Mouse (Mus musculus) thymus, adult 18-20 months (tissue): ENCODE measurements around the gene Uqcc3.
"Not testable (repeated sequence)": the region's sequence is repeated elsewhere in the genome, so short reads cannot be mapped to it uniquely, and the experiment has no call there.

ENCODE experiments used
- DNase-seq, 2 experiments: peaks; one replicate each; pipeline ENCODE4 v3.0.0; 2022; ENCODE audit warnings: mixed read lengths in 2 of 2

The Uqcc3 gene

DNA sequence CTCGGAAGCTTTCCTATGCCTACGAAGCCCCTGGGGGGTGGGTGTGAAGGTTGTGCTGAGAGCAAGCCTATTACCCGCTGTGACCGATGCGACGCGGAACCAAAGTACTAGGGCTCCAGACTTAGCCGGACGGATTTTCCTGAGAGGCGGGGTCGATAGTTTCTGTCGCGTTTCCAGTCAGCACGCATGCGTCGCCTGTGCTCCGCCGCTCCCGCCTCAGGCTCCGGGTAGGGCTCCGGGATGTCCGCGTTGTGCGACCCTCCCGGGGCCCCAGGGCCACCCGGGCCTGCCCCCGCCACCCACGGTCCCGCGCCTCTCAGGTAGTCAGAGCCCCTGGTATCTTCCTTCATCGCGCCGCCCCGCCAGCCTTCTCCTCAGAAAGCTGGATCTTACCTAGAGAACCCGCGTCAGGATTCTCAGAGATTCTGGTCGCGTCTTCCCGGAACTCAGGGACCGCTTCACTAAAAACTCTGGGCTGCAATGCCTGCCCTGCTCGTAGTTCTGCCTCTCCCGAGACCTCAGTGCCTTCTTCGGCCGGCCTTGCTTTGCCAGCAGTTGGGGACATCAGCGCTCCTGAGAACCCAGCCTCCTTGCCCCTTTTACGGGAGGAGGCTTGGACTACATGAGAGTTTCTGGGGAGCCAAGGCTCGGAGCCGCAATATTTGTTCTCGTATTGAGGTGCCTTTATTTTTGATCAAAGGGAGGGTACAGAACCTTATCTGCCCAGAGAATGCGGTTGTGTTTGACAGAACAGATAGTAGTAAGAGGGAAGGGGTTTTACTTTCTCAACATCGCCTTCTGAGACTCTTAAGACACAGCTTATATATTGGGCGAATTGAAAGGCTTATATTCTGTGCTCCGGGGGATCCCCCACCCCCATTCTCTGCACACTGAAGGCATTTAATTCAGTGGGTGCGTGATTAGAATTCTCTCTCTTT lies 12.4 kb upstream of the Uqcc3 start, which contains the start of gene Ints5:
Ints5 (plus strand) TSS at position 177 of the 938 bp plus-strand sequence.
- DNase-seq: peak; percentile 68 to 79

GRCm38 (mm10) chr19:8888511-8889385 lies 8.0 kb upstream of the Uqcc3 start, which contains the start of the genes 1810009A15Rik and Gm49416:
Gene 1810009A15Rik (plus strand): TSS chr19:8888853.
Gene Gm49416 (plus strand): TSS chr19:8888926.
- peak; percentile 88 to 94 for DNase-seq

- DNase-seq: no peak
Measured at GRCm38 (mm10) chr19:8887585-8888463, 7.1 kb upstream of the Uqcc3 start.

DNA sequence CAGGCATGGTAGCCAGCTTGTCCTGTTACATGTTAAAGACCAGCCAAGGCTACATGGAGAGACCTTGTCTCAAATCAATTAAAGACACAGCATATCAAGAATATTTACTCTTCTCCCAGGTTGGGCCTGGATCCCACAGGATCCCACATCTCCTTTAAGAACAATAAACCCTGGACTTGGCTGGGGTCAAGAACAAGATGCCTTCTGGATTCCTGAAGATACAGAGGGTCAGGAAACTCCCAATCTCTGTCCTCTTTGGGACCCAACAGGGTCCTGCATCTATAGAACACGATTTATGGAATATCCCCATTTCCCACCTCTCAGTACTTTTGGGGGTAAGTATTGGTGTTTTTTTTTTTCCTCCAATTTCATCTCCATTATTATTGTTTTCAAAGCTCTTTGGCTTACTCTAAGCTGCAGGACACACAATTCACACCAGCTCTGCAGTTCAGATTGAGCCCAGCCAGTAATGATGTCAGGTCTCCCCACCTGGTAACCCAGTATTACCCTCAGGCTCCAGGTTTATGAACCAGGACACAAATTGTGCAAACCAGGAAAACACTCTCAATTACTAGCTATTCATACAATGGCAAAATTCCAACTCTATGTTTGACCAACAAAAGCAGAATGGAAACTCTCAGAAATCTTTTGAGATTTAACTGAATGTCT lies 6.3 kb upstream of the Uqcc3 start:
- DNase-seq: no peak

DNA sequence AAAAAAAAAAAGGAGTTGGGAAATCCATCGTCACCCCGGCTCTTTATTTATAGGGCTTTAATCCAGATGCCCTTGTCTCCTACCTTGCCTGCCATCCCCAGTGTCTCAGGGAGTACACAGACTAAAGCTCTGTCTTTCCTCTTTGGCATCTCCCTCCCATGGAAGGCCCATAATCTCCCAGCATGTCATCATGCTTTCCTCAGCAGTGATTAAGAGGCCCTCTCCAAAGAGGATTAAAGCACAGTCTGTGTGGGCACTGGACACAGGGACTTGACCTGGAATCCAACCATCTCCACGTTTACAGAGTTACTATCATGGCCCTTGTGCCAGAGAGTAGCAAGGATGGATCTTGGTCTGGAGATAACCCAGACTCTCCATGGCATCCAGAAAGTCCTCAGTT lies 2.9 kb upstream of the Uqcc3 start, which contains the start of the genes Lbhd1 and Gm49403:
Lbhd1 (plus strand) TSS at position 117 of the 400 bp plus-strand sequence.
Gm49403 (plus strand) TSS at position 315 of the 400 bp plus-strand sequence.
- DNase-seq: no peak

DNA sequence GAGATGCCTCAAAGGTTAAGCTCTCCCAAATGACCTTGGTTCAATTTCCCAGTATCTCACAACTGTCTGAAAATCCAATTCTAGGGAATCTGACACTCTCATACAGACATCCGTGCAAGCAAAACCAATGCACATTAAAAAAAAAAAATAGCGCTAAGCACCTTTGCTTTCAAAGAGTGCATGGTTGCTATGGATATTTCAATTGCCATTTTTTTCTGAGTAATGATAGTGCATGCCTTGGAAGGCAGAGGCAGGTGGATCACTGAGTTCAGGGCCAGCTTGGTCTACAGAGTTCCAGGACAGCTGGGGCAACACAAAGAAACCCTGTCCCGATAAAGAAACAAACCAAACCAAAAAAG lies 290 bp upstream of the Uqcc3 start:
- DNase-seq: no peak

- DNase-seq: no peak
Measured at GRCm38 (mm10) chr19:8875031-8875430, 5.7 kb downstream of the Uqcc3 start.

DNA sequence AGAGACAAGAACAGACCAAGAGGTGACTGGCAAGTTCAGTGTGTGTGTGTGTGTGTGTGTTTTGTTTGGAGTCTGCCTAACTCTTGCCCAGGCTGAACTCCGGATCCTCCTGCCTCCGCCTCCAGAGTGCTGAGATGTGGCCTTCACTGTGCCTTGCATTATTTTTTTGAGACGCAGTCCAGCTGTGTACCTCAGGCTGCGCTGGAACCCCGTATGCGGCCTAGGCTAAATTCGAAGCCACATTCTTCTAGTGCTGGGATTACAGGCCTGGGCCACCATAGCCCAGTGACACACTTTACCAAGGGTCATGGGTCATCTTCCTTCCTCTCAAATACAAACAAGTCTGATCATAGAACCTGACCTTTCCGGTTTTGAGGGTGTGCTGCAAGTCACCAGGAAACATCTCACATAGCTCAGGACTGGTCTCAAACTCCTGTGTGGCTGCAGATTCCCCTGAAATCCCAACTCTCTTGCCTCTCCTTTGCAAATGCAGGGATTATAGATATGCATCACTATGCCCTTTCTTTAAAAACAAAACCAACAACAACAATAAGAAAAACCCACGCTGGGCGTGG lies 8.4 kb downstream of the Uqcc3 start:
- no peak for DNase-seq

DNA sequence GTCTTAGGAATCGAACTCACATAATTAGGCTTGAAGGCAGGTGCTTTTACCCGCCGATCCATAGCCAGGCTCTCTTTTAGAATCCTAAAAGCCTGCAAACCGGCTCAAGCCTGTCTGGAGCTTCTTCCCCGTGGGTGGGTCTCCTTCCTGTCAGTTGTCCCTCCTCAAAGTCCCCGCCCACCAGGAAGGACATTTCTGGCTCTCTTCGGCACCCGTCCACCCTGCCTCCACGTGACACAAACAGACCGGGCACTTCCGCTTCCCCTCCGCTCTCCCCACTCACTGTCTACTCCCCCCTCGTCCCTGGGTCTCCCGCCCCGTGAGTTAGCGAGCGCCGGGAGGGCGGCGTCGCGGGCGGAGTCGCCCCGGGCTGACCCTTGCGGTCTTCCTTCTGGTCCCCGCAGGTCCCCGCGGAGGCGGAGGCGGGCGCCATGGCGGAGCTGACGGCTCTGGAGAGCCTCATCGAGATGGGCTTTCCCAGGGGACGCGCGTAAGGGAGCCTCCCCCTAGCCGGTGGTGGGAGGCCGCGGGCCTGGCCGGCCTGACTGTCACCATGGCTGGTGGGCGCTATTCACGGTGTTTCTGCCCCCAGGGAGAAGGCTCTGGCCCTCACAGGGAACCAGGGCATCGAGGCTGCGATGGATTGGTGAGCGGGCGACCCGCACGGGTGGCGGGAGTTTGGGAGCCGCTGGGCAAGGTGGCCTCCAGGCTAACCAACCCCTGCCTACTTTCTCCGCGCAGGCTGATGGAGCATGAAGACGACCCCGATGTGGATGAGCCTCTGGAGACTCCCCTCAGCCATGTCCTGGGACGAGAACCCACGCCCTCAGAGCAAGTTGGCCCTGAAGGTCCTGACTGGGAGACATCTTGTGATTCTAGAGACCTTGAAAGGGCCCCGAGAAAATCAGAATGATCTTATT lies 9.2 kb downstream of the Uqcc3 start, which contains the start of gene Ubxn1:
Ubxn1 (plus strand) TSS at position 230 of the 920 bp plus-strand sequence.
- DNase-seq: peak; percentile 97 to 98

GRCm38 (mm10) chr19:8870838-8871237 lies 9.9 kb downstream of the Uqcc3 start:
- no peak for DNase-seq

DNA sequence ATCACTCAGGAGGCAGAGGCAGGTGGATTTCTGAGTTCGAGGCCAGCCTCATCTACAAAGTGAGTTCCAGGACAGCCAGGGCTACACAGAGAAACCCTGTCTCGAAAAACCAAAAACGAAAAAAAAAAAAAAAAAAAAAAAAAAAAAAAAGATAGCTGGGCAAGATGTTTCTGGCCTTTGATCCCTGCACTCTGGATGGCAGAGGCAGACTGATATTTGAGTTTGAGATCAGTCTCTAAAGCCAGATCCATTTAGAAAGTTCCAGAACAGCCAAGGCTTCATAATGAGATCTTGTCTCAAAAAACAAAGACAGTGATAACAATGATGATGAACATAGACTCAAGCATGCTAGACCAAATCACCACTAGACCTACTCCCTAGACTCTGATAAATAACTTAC lies 10.3 kb downstream of the Uqcc3 start:
- not testable (repeated sequence) for DNase-seq

DNA sequence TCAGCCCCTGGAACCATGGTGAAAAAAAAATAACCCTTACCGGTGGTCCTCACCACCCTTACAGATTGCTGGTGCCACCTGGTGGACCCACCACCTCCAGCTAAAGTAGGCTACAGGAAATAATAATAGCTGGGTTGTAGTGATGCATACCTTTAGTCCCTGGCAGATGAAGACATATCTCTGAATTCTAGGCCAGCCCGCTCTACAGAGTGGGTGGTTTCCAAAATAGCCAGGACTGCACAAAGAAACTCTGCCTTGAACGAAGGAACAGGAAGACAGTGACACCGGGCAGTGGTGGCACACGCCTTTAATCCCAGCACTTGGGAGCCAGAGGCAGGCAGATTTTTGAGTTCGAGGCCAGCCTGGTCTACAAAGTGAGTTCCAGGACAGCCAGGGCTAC lies 16.5 kb downstream of the Uqcc3 start:
- DNase-seq: no peak

GRCm38 (mm10) chr19:8859018-8859417 lies 21.7 kb downstream of the Uqcc3 start:
- peak; percentile 13 to 28 for DNase-seq

DNA sequence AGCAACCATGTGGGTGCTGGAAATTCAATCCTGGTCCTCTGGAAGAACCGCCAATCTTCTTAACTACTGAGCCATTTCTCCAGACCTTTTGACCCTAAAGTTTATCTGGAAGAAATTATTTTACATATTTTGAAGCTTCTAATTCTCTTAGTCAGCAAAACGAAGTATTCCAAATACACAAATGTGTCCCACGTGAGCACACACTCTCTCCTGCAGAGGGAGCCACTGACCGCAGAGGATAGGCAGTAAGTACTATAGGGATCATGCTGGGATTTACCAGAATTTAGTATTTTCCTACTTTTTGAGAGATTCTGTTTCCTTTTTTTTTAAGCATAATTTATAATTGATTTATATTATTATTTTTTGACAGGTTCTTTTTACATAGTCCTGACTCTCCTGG lies 23.0 kb downstream of the Uqcc3 start:
- DNase-seq: no peak

DNA sequence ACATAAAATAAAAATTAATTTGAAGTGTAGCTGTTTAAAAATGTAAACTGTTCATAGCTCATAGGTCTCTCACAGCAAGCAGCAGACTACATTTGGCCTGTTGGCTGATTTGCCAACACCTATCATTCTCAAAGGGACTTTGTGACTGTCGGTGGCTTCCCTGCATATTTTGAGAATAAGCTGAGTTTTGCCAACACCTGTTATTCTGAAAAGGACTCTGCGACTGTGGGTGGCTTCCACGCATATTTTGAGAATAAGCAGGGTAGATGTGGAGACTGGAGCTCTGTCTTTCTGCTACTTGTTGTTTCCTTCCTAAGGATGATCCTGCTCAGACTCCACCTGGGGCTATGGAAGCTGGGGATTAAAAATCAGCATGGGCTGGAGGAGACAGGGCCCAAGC lies 27.6 kb downstream of the Uqcc3 start:
- DNase-seq: no peak

DNA sequence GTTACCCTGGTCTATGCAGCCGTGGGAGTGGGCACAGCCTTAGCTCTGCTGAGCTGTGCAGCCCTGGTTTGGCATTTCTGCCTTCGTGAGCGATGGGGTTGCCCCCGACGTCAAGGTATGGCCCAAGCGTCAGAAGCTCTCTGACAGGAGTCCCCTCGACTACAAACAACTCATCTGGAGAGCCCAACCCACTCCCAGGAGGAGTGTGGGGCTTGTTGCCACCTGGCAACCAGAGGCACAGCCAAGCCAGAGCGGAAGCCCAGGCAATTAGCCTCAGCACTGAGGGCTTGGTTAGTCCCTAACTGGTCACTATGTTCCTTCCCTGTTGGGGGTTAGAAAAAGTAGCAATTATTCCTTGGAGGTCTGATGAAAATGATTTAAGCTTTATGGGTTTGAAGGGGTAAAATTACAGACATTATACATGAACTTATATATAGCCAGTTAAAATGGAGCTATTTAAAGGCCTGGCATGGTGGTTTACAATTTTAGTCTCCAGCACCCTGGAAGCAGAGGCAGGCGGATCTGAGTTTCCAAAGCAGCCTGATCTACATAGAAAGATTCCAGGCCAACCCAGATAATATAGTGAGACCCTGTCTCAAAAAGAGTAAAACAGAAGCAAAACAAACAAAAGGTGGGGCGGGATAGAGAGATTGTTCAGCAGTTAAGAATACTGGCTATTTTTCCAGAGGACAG lies 28.3 kb downstream of the Uqcc3 start:
- DNase-seq: no peak

DNA sequence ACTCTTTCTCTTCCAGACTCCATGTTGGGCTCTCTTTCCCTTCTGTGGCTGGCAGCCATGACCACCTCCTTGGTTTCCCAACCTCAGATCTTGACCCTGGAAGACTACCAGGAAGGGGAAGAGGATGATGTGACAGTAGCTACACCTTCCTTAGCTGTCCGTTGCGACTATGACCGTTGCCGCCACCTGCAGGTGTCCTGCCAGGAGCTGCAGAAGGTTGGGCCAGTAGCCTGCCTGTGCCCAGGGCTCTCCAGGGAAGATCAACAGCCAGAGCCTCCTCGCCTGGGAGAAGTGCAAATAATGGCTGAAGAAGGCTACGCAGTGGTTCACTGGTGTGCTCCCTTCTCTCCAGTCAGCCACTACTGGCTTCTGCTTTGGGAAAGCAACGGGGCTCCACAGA lies 29.1 kb downstream of the Uqcc3 start:
- DNase-seq: no peak

- DNase-seq: no peak
Measured at GRCm38 (mm10) chr19:8850402-8850901, 30.3 kb downstream of the Uqcc3 start, which contains the start of gene Lrrn4cl. Gene Lrrn4cl (plus strand): TSS chr19:8850768.

- DNase-seq: no peak
Measured at GRCm38 (mm10) chr19:8848356-8848755, 32.4 kb downstream of the Uqcc3 start.
